Mouse (Mus musculus): ENCODE results near the gene Kdm1b.
A peak's percentile ranks its signal among the peaks of the same experiment; 100 is the strongest.

Kdm1b gene

GRCm38 (mm10) chr13:47062756-47063155, 19.5 kb downstream of the Kdm1b start:
- no peak for DNase-seq (ENCODE audit: low spot score in 2 of 2)

DNA sequence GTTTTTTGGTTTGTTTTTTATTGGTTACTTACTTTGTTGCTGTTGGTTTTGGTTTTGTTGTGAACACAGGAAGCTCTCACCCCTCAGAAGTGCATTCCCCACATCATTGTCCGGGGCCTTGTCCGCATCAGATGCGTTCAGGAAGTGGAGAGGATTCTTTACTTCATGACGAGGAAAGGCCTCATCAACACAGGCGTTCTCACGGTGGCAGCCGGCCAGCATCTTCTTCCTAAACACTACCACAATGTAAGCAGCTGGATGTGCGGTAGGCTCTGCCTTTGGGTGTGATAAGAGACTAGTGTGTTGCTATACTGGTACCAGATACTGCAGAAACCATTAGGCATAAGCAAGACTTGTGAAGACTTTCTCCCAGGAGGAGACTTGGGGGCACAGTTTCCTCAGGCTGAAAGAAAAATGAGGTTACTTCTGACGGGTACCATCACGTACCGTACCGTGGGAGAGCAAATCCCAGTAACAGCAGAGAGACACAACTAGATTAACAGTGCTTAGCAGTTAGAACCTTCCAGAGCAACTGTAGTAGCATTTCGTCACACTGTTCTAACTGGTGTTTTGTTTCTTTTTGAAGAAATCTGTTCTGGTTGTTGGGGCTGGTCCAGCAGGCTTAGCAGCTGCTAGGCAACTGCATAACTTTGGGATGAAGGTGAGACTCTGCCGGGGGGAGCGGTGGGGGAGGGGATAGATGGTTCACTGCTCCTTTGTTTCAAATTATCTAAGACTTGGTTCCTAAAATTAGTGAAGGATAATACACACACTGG, 20.9 kb downstream of the Kdm1b start:
- no peak for DNase-seq (ENCODE audit: low spot score in 2 of 2)

- no peak for DNase-seq (ENCODE audit: low spot score in 2 of 2)
Observed at GRCm38 (mm10) chr13:47066516-47066915, 23.2 kb downstream of the Kdm1b start.

DNA sequence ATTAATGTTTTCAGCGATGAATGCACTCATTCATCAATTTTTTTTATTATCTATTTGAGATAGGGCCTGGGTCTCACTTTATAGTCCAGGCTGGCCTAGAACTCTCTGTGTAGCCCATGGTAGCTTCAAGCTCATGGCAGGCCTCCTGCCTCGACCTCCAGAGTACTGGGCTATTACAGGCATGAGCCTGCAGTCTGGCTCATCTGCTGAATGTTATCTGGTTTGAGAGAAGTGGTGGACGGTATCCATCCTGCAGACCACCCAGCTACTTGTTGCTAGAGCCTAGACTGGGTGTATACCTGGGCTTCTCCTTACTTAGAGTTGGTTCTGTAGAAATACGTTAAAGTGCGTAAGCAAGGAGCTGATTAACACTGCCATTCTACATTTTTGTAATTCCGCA, 23.7 kb downstream of the Kdm1b start:
- DNase-seq (ENCODE audit: low spot score in 2 of 2) = no peak

- no peak for DNase-seq (ENCODE audit: low spot score in 2 of 2)
Observed at GRCm38 (mm10) chr13:47070329-47071080, 27.2 kb downstream of the Kdm1b start.

- DNase-seq (ENCODE audit: low spot score in 2 of 2) = no peak
Observed at GRCm38 (mm10) chr13:47071871-47072270, 28.6 kb downstream of the Kdm1b start.

DNA sequence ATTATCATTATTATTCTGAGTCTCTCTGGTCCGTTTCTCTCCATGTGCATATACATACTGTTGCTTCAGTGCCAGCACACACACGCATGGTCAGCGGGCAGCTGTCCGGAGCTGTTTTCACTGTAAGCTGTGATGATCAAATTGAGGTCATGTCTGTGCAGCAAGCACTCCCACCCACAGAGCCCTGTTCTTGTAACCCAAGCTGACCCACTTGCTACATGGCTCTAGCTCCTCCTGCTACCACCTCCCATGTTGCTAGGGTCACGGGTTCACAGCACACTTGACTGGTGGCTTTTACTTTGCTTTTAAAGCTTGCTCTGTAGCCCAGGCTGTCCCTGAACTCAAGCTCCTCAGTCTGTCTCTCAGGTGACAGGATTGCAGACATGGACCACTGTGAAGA, 29.2 kb downstream of the Kdm1b start:
- DNase-seq (ENCODE audit: low spot score in 2 of 2) = no peak

DNA sequence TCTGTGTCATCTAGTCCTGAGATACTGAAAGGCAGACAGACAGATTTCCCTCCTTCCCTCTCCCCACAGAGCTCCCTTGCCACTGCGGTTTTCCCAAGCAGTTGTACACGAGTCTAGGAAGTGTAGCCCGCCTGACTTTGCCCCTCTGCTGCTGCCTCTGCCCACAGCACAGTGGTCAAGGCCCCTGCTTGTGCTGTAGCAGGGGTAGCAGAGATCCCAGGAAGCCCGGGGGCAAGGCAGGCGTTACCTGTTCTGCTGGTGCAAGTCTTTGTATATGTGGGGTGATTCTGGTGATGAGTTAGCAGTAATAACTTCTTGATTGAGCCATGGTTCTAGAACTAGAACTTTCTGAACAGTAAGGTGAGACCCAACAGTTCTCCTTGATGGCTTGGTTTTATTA, 32.9 kb downstream of the Kdm1b start:
- no peak for DNase-seq (ENCODE audit: low spot score in 2 of 2)

DNA sequence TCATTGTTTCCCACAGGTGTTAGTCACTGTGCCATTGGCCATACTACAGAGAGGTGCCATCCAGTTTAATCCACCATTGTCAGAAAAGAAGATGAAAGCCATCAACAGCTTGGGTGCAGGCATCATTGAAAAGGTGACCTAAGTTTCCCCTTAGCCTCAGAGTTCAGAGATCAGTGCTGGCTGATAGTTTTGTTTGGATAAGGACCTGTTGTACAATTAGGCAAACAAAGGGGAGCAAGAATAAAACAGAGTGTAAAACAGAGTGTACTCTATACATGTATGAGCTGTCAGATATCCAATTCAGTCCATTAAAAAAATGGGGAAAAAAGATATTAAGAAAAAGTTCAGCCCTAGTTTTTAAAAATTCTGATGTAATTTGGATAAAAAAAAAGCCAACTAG, 34.1 kb downstream of the Kdm1b start:
- DNase-seq (ENCODE audit: low spot score in 2 of 2) = no peak

DNA sequence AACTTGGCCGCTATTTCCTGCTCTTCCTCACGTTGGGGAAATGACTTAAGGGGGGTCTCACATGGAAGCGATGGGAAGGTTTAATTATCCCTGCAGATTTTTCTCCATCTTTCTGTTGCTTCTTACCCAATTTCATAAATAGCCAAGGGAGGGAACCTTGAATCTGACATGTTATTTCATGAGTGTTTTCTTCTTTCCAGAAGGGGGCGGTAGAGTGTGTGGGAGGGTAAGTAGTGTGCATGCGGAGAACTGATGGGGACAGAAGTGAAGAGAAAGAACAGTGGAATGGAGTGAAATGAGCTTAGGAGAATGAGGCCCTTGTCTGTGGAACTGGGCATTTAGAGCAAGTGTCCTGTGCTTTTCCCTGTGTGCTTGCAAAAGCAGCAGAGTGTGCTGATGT, 35.5 kb downstream of the Kdm1b start:
- DNase-seq (ENCODE audit: low spot score in 2 of 2) = no peak

GRCm38 (mm10) chr13:47080905-47081505, 37.7 kb downstream of the Kdm1b start:
- DNase-seq (ENCODE audit: low spot score in 2 of 2) = no peak

GRCm38 (mm10) chr13:47088433-47088832, 45.1 kb downstream of the Kdm1b start:
- DNase-seq (ENCODE audit: low spot score in 2 of 2) = no peak

GRCm38 (mm10) chr13:47089271-47089670, 46.0 kb downstream of the Kdm1b start:
- no peak for DNase-seq (ENCODE audit: low spot score in 2 of 2)

DNA sequence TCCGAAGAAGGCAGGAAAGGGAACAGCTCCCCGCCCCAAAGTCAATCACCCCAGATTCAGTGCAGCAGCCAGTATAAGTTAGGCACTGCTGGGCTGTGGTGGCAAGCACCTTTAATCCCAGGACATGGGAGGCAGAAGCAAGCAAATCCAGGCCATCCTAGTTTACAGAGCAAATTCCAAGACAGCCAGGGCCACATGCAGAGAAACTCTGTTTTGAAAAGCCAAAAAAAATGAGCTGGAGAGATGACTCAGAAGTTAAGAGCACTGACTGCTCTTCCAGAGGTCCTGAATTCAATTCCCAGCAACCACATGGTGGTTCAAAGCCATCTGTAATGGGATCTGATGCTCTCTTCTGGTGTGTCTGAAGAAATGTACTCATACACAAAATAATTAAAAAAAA, 50.5 kb downstream of the Kdm1b start:
- DNase-seq (ENCODE audit: low spot score in 2 of 2) = no peak

- DNase-seq (ENCODE audit: low spot score in 2 of 2) = no peak
Observed at GRCm38 (mm10) chr13:47096591-47096990, 53.3 kb downstream of the Kdm1b start.

GRCm38 (mm10) chr13:47099265-47099664, 56.0 kb downstream of the Kdm1b start:
- no peak for DNase-seq (ENCODE audit: low spot score in 2 of 2)

DNA sequence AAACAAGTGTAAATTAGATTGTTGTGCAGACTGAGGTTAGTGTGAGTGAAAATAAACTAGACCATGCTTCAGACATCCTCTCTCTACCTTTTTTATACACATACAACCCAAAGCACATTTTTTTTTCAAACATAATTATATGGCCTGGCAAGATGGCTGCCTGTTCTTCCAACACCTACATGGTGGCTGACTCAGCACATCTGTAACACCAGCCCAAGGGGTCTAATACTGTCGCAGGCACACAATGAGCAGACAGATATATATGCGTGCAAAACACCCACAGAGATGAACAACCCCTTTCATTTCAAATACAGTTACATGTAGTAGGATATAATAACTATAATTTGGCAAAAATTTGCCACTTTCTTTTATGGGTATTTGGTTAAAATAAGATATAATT, 57.3 kb downstream of the Kdm1b start:
- no peak for DNase-seq (ENCODE audit: low spot score in 2 of 2)

- no peak for DNase-seq (ENCODE audit: low spot score in 2 of 2)
Observed at GRCm38 (mm10) chr13:47104146-47104545, 60.8 kb downstream of the Kdm1b start.

DNA sequence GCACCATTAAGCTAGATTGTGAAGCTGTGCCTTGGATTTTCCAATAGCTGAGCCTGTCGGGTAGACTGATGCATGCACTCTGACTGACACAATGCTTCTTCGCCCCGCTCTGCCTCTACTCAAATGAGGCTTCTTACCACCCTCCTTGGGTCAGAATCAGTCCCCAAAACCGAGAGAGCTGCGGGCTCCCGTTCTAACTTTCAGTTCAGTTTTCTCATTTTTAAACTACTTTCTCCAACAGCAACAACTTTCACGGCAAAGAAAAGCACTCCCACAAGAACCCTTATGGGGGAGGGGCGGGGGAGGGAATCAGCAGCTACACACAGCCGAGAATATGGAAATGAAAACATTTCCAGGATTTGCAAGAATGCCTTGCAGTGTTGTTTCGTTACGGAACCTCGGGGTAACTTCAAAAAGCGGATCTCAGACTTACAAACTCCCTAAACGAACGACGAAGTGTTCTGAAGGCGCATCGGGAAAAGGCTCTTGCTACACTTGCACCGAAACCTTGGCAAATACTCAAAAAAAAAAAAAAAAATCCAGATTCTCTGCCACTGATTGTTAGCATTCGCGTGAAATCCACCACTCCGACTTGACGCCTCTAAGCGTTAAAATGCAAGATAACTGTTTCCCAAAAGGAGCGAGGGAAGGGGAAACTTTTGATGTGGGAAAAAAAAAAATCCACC, 61.7 kb downstream of the Kdm1b start:
- DNase-seq (ENCODE audit: low spot score in 2 of 2) = no peak

GRCm38 (mm10) chr13:47105711-47106579, 62.6 kb downstream of the Kdm1b start, which contains the start of gene Dek:
TSS of gene Dek (minus strand) at chr13:47106201.
- DNase-seq (ENCODE audit: low spot score in 2 of 2) = peak; percentile 33 to 78

- DNase-seq (ENCODE audit: low spot score in 2 of 2) = no peak
Observed at GRCm38 (mm10) chr13:47106580-47106888, 63.2 kb downstream of the Kdm1b start.

All from left cerebral cortex, adult 9 months (tissue).